9 mouse cellular contexts compared by ENCODE assay signal in the genomic region with DNA sequence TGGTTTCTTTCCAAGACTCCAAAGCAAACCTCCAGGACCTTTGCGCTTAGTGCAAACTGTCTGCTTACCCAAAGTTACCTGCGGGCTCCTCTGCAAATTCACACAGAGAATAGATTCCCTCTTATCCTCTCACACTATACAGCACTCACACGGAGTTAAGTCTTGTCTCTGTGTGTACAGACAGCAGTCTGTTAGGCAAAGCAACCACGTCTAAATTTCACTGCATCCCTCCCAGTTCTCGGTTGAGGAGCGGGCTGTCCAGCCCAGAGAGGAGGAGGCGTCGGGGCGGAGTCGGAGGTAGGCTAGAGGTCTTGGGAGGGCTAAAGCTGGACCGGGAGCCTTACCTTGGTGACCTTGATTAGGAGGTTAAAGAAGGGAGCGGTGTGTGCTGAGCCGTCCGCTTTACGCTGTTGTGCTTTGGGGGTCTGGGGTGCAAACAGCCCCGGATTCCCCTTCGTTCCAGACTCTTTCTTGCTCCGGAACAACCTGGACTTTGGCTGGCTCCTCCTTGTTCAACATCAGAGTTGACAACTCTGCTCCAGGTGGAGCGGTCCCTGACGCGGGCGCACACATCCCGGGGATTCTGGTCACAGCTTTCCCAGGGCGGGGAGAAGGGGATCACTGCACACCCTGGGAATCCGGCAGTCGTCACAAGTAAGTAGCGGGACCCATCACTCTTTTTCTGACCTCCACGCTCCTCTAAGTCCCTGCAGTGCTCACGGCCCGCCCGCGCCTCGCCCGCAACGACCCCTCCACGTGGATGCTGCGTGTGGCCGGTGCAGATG. TPM values are rescaled to one million over a fixed set of nuclear protein-coding genes. Genes with fewer than 3 reads are reported as not detected.
A peak's percentile ranks its signal among the peaks of the same experiment; 100 is the strongest.
DNase-seq lines count a peak whose midpoint lies in the region; ATAC-seq and TF ChIP-seq lines count a peak whose summit lies in the region.
"Had no signal": no experiment of that assay in that cellular context is flagged by ENCODE, and none has a peak within 500 bp of the region (broad histone marks: within the 10 kb centered on the region; RNA-seq: fewer than 3 reads in every experiment).

No protein-coding gene starts in this region.

- WGBS in hindbrain, embryonic 15.5 days: 12% methylated on average over 38 of the region's 38 CpGs
- 9% methylated on average over 38 of the region's 38 CpGs for WGBS in midbrain, embryonic 13.5 days
- 17% methylated on average over 38 of the region's 38 CpGs for WGBS in cerebellum, adult 2 months

- H3K4me1 ChIP-seq in hindbrain, embryonic 15.5 days (replicated peaks): peaks cover 10% of the 10 kb centered on the region
- H3K4me1 ChIP-seq in midbrain, embryonic 13.5 days (replicated peaks): peaks cover 14% of the 10 kb centered on the region
- peaks cover 4% of the 10 kb centered on the region; the same call in 1 of the 2 replicates for H3K4me1 ChIP-seq in cerebellum, adult 2 months (ENCODE audit: control insufficient read depth, insufficient read depth, low read length)

- TF ChIP-seq CTCF in gastrocnemius, adult 2 months (IDR thresholded peaks at IDR 0.05): no peak
- TF ChIP-seq CTCF in cerebellum, adult 2 months (IDR thresholded peaks at IDR 0.05; ENCODE audit: borderline replicate concordance, insufficient read depth, low read depth, low read length): no peak

- no peak for DNase-seq in gastrocnemius, adult 2 months
- DNase-seq in gastrocnemius, postnatal 10 days: no peak
- peak; percentile 23 for DNase-seq in embryo, embryonic 10 days (ENCODE audit: low spot score)
- DNase-seq in frontal cortex, adult 2 months (ENCODE audit: extremely low spot score in 1 of 2, low spot score in 1 of 2): no peak
- DNase-seq in cerebellum, adult 2 months: no peak
- DNase-seq in kidney, postnatal 14 days: no peak

- no peak overlapping the region for H3K27ac ChIP-seq in gastrocnemius, adult 2 months
- no peak overlapping the region for H3K27ac ChIP-seq in hindbrain, embryonic 15.5 days (replicated peaks)
- no peak overlapping the region for H3K27ac ChIP-seq in midbrain, embryonic 13.5 days
- no peak overlapping the region for H3K27ac ChIP-seq in cerebellum, adult 2 months (ENCODE audit: insufficient read depth, low read length)
- H3K27ac ChIP-seq: macrophage had no signal

- ATAC-seq in hindbrain, embryonic 15.5 days (ENCODE audit: low FRiP score, low read depth): no peak
- ATAC-seq in midbrain, embryonic 13.5 days: no peak

- H3K4me2 ChIP-seq in hindbrain, embryonic 15.5 days: peak overlapping the region; percentile 53
- peak overlapping the region; percentile 47 for H3K4me2 ChIP-seq in midbrain, embryonic 13.5 days (replicated peaks)

- no peaks in the 10 kb centered on the region for H3K36me3 ChIP-seq in hindbrain, embryonic 15.5 days
- H3K36me3 ChIP-seq in midbrain, embryonic 13.5 days: no peaks in the 10 kb centered on the region

- peak overlapping the region; percentile 50 for H3K4me3 ChIP-seq in gastrocnemius, adult 2 months
- peak overlapping the region; percentile 27 for H3K4me3 ChIP-seq in hindbrain, embryonic 15.5 days
- H3K4me3 ChIP-seq in midbrain, embryonic 13.5 days (replicated peaks): peak overlapping the region; percentile 25
- H3K4me3 ChIP-seq in cerebellum, adult 2 months (replicated peaks; ENCODE audit: insufficient read depth, low read depth, low read length): no peak overlapping the region

- no peak for TF ChIP-seq POLR2A in cerebellum, adult 2 months (IDR thresholded peaks at IDR 0.05; ENCODE audit: borderline replicate concordance, insufficient read depth, low read length)

- intact Hi-C loops in gastrocnemius, adult 2 months (cut with DNase I): no loop called here

- no peak overlapping the region for H3K9ac ChIP-seq in hindbrain, embryonic 15.5 days
- H3K9ac ChIP-seq in midbrain, embryonic 13.5 days (replicated peaks): 0 out of 2 replicates have a peak overlapping the region, but pooled peaks have one; percentile 28

- H3K27me3 ChIP-seq in hindbrain, embryonic 15.5 days: peaks cover 32% of the 10 kb centered on the region
- H3K27me3 ChIP-seq in midbrain, embryonic 13.5 days: peaks cover 33% of the 10 kb centered on the region
- H3K27me3 ChIP-seq in cerebellum, adult 2 months (ENCODE audit: control insufficient read depth, insufficient read depth, low read length): peaks cover 2% of the 10 kb centered on the region; the same call in 1 of the 2 replicates

- H3K9me3 ChIP-seq in hindbrain, embryonic 15.5 days: no peaks in the 10 kb centered on the region
- no peaks in the 10 kb centered on the region for H3K9me3 ChIP-seq in midbrain, embryonic 13.5 days

RNA-seq across cellular contexts. Expression of a gene that starts 16.3 kb away (rescaled TPM):
- 100 to 1,000 TPM; 126 to 144 TPM for total RNA-seq in gastrocnemius, adult 2 months (2021)
- total RNA-seq in gastrocnemius, postnatal 10 days (2021): 100 to 1,000 TPM; 168 to 184 TPM
- 0.24 and 0.51 TPM in 2 replicates for polyA plus RNA-seq in hindbrain, embryonic 15.5 days (2015; fragmentation: Nextera tagmentation; extraction: Ambion mirVana)
- not detected in 2 replicates for polyA plus RNA-seq in midbrain, embryonic 13.5 days (2015; fragmentation: Nextera tagmentation; extraction: Ambion mirVana)
- 0.71 and 1.4 TPM in 2 replicates for polyA plus RNA-seq in frontal cortex, adult 2 months (2012; rRNA removed)
- polyA plus RNA-seq in cerebellum, adult 2 months (2012; rRNA removed): 1.1 and 1.4 TPM in 2 replicates
- polyA plus RNA-seq: macrophage had no signal

RNA-seq across cellular contexts. Expression of a gene that starts 34.9 kb away (rescaled TPM):
- under 1 TPM; 0.54 to 0.56 TPM for total RNA-seq in gastrocnemius, adult 2 months (2021)
- 1 to 10 TPM in 1 of 2 experiments, under 1 TPM in 1; 0.21 to 1.0 TPM for total RNA-seq in gastrocnemius, postnatal 10 days (2021)
- polyA plus RNA-seq in hindbrain, embryonic 15.5 days (2015; fragmentation: Nextera tagmentation; extraction: Ambion mirVana): 0.44 and 0.63 TPM in 2 replicates
- 0.20 and 0.44 TPM in 2 replicates for polyA plus RNA-seq in midbrain, embryonic 13.5 days (2015; fragmentation: Nextera tagmentation; extraction: Ambion mirVana)
- polyA plus RNA-seq in frontal cortex, adult 2 months (2012; rRNA removed): 0.92 and 1.2 TPM in 2 replicates
- polyA plus RNA-seq in cerebellum, adult 2 months (2012; rRNA removed): 0.74 and 0.75 TPM in 2 replicates
